Mouse (Mus musculus): ENCODE results near the gene Adgrf1. TPM values are rescaled to one million over a fixed set of nuclear protein-coding genes. Genes with fewer than 3 reads are reported as not detected.
A peak's percentile ranks its signal among the peaks of the same experiment; 100 is the strongest.

Gene Adgrf1
- not detected in 2 replicates for polyA plus RNA-seq (2012; ENCODE audit: insufficient read depth, insufficient read length, missing spikeins)

DNA sequence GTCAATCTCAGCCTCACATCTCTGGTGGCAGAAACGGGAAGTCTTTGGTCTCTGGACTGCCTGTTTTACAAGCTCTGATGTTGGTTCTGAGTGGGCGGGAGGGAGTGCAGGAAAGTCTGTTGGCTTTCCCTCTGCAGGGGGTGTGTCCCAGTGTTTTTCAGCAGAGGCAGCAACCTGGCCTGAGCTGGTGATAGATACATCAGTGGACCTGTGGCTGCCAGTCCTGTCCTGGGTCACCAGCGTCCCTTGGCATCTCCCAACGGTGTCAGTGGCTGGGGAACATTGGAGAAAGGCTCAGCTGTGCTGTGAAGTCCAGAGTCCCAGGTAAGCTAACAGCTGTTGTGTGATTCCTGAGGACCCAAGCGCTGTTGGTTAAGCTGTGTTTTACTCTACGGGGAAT is at the start of gene Adgrf1:
Gene Adgrf1, plus strand, starts transcription at position 169 of the 400 bp plus-strand sequence.
- no peak within 1 kb of the TSS for H3K4me3 ChIP-seq (ENCODE audit: insufficient read depth, low read depth, low read length)
- no peaks in the 10 kb centered on the region for H3K4me1 ChIP-seq (ENCODE audit: control insufficient read depth, insufficient read depth, insufficient read length, low read length)
- H3K27ac ChIP-seq (replicated peaks; ENCODE audit: low read depth, low read length) = no peak within 1 kb of the TSS

DNA sequence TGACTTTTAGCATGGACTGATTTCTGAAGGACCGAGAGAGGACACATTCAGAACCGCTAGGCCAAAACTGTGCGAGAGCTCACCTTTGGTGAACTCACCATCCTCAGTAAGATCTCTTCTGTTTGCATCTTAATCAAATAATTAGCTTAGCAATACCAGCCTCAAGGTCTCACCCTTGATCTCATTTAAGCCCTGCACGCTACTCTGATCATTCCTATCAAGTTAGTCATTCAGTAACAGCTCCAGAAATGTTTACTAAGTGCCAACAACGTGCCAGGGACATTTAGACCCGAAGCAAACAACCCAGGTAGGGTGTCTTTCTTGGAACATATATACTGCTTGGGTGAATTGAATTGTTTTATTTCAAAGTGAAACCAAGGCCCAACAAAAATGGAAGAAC is 44.0 kb upstream of the Adgrf1 start:
- Histone ChIP-seq H3K4me1 (ENCODE audit: control insufficient read depth, insufficient read depth, insufficient read length, low read length) (no peaks in the 10 kb centered on the region), H3K27ac (replicated peaks; ENCODE audit: low read depth, low read length) (no peak overlapping the region), H3K4me3 (ENCODE audit: insufficient read depth, low read depth, low read length) (no peak overlapping the region)

DNA sequence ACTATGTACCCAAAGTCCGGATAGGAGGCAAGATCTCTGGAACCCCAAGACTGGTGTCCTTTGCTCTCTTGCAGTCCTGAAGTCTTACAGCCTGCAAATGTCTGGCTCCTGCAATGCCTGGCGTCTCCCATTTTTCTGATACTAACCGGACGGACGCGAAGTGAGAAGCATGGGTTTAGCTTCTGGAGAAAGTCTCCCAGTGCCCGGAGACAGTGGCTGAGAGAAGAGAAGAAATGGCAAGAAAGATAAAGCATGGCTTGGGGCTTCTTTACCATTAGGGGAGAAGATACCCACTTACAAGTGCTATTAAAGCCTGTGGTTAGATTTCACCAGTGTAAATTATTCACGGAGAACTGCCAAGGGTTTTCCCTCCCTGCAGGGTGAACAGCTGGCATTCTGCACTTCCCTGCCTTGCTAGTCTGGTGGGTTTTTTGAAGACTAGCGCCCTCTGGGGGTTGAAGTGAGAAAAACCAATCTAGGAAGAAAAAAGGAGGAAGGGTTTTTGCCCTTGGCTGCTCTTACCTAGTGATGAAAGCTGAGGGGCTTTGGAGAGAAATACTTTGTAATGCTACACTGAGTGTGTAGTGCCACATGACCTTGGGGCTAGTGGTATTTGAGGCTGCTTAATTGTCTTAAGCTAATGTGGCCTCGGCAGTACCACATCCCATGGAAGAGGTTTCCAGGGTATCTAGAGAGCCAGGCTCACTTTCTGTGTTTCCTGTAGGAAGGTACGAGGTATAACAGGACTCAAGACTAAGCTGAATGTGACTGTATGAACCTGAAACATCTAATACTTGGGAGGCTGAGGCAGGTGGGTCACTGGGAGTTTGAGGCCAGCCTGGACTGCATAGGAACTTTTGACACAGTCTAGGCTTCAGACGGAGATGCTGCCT is 40.3 kb upstream of the Adgrf1 start:
- peak overlapping the region; percentile 23 for H3K4me3 ChIP-seq (ENCODE audit: insufficient read depth, low read depth, low read length)
- H3K27ac ChIP-seq (replicated peaks; ENCODE audit: low read depth, low read length) = no peak overlapping the region
- H3K4me1 ChIP-seq (ENCODE audit: control insufficient read depth, insufficient read depth, insufficient read length, low read length) = peaks cover 6% of the 10 kb centered on the region; the same call in 1 of the 2 replicates

DNA sequence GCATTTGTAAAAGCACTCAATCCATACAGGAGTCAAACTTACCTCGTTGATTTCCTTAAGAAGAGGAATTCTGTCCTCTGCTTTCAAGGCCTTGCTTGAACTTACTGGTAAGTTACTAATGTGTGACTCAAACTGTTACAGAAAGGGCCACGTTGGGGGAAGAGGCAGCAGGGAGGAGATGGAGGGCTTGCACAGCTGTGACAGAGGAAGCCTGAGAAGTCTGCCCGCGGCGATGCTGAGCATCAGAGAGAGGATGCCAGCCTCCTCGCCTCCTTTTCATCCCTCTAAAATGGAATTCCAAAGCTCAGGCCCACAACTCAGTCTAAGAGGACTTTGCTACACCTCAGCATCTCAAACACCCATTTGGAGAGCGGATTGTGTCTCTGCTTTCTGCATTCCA is 39.3 kb upstream of the Adgrf1 start:
- no peak overlapping the region for H3K4me3 ChIP-seq (ENCODE audit: insufficient read depth, low read depth, low read length)
- H3K27ac ChIP-seq (replicated peaks; ENCODE audit: low read depth, low read length) = no peak overlapping the region
- peaks cover 13% of the 10 kb centered on the region; the same call in 1 of the 2 replicates for H3K4me1 ChIP-seq (ENCODE audit: control insufficient read depth, insufficient read depth, insufficient read length, low read length)

DNA sequence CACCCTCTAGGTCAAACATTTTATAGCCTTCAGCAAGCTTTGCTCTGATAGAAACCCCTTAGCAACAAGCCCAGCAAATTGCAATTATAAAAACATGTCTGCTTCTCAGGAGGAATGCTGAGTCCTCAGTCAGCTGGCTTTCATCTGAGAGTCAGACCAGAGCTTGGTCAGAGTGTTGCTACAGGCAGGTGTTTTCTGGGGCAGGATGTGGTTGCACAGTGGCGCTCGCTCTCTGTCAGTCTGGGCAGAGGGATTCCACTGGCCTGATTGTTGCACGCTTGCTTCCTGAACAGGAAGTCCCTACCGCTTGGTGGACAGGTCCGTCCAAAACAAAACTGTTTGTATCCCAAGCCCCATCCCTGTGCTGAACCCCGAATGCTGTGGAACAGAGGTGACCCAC is 37.4 kb upstream of the Adgrf1 start:
- H3K27ac ChIP-seq (replicated peaks; ENCODE audit: low read depth, low read length) = no peak overlapping the region
- H3K4me1 ChIP-seq (ENCODE audit: control insufficient read depth, insufficient read depth, insufficient read length, low read length) = peaks cover 25% of the 10 kb centered on the region; the same call in 1 of the 2 replicates
- H3K4me3 ChIP-seq (ENCODE audit: insufficient read depth, low read depth, low read length) = no peak overlapping the region

DNA sequence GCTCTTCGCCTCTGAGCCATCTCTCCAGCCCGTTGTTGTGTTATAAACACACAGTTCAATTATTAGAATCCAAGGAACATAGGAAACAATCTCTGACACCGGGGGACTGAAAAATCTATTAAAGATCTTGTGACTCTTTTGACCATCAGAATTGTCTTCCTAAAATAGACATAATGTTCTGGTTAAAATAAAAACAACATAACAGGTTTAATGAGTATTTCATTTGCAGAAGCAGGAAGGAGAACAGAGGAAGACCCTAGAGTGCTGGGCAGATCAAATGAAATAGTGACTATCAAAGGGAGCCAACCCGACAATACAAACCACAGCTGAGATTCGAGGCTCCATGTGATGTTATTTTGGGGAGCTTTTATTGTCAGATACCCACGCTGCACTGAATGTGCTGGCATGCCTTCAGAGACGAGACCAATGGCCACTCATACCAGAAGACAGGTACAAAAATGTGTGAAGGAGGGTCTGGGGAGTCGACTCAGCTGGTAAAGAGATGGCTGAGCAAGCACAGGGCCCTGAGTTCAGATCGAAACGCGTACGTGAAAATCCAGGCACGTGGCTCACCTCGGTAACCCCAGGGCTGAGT is 33.4 kb upstream of the Adgrf1 start:
- H3K4me1 ChIP-seq (ENCODE audit: control insufficient read depth, insufficient read depth, insufficient read length, low read length) = peaks cover 43% of the 10 kb centered on the region
- H3K27ac ChIP-seq (replicated peaks; ENCODE audit: low read depth, low read length) = peak overlapping the region; percentile 85

DNA sequence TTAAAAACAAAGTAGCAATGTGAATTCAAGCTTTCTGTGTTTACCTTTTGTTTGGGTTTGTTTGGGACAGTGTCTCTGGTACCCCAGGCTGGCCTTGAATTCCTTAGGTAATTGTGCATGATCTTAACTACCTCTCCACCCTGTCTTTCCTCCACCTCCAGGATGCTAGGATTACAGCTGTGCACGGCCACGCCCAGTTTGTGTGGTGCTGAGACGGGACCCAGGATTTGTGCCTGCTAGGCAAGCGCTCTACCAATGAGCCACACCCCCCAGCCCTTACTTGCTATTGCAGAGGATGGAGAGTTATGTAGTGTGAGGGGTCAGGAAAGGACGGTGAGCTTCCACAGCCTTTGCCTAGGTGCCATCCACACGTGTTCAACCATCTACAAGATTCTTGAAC is 31.1 kb upstream of the Adgrf1 start:
- Histone ChIP-seq H3K27ac (replicated peaks; ENCODE audit: low read depth, low read length) (no peak overlapping the region), H3K4me3 (ENCODE audit: insufficient read depth, low read depth, low read length) (no peak overlapping the region), H3K4me1 (ENCODE audit: control insufficient read depth, insufficient read depth, insufficient read length, low read length) (peaks cover 43% of the 10 kb centered on the region)

More for the DNA sequence above, 33.4 kb upstream of the Adgrf1 start:
- H3K4me3 ChIP-seq (ENCODE audit: insufficient read depth, low read depth, low read length) = no peak overlapping the region

DNA sequence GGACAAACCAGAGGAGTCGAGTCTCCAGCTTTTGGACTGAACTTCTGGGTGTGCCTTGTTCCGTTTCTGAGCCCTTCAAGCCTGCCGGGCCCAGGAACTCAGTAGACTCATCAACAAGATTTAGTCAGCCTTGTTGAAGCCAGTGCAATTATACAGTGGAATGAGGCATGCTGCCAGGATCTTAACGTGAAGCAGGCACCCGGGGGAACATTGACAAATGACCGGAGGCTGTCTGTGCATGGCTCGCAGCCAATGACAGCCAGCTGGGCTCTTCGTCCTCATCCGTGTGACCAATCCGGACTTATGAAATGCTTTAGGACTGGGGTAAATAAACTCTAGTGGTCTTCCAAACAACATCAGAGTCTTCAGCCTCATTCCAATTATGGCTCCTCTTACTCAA is 29.0 kb upstream of the Adgrf1 start:
- peak overlapping the region; percentile 43; the same call in 1 of the 2 replicates for H3K27ac ChIP-seq (replicated peaks; ENCODE audit: low read depth, low read length)
- peaks cover 27% of the 10 kb centered on the region for H3K4me1 ChIP-seq (ENCODE audit: control insufficient read depth, insufficient read depth, insufficient read length, low read length)
- H3K4me3 ChIP-seq (ENCODE audit: insufficient read depth, low read depth, low read length) = no peak overlapping the region

DNA sequence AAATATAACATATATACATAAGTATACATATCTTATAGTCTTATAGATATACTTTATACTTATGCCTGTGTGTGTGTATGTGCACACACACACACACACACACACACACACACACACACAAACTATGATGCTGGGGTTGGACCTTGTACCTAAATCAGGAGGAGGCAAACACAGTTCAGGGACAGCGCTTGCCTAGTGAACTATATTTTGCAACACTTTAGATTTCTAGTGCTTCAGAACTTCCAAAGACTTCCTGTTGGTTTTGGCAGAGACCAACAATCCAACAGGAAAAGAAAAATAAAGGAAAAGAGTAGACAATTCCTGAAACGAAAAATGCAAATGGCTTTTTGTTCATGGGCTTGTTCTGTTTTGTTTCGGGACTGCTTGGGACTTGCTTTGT is 27.5 kb upstream of the Adgrf1 start:
- Histone ChIP-seq H3K4me3 (ENCODE audit: insufficient read depth, low read depth, low read length) (no peak overlapping the region), H3K4me1 (ENCODE audit: control insufficient read depth, insufficient read depth, insufficient read length, low read length) (peaks cover 18% of the 10 kb centered on the region), H3K27ac (replicated peaks; ENCODE audit: low read depth, low read length) (no peak overlapping the region)

DNA sequence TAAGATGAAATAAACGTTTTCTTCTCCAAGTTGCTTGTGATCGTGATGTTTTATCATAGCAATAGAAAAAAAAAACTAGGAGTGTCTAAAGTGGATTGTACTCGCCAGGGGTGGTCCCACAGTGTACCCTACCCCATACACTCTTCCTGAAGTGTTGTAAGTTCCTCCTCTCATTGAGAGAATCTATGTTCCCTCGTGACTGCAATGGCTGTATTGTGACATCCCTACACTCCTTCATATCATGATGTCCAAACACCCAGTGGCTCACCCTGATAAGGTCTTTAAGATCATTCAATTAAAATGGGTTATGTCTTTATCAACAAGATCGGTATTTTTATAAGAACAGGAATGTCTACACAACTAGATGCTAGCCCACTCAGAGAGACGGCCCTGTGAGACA is 24.8 kb upstream of the Adgrf1 start:
- no peak overlapping the region for H3K27ac ChIP-seq (replicated peaks; ENCODE audit: low read depth, low read length)
- peaks cover 11% of the 10 kb centered on the region; the same call in 1 of the 2 replicates for H3K4me1 ChIP-seq (ENCODE audit: control insufficient read depth, insufficient read depth, insufficient read length, low read length)

DNA sequence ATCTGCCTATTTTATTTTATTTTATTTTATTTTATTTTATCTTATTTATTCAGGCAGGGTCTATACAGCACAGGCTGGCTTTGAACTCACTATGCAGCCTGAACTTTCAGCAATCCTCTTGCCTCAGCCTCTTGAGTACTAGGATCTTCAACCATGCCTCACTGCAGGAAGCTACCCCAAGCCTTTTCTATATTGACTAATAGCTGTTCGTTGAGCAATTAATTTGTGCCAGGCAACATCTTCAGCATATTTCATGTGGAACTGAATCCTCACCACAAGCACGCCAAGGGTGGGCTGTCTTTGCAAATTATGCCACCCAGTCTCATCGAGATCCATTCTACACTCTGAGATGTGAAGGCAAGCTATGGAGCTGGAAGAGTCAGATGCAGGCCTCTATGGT is 22.9 kb upstream of the Adgrf1 start:
- Histone ChIP-seq H3K4me3 (ENCODE audit: insufficient read depth, low read depth, low read length) (no peak overlapping the region), H3K4me1 (ENCODE audit: control insufficient read depth, insufficient read depth, insufficient read length, low read length) (peaks cover 13% of the 10 kb centered on the region), H3K27ac (replicated peaks; ENCODE audit: low read depth, low read length) (no peak overlapping the region)

More for the DNA sequence above, 24.8 kb upstream of the Adgrf1 start:
- H3K4me3 ChIP-seq (ENCODE audit: insufficient read depth, low read depth, low read length) = no peak overlapping the region

DNA sequence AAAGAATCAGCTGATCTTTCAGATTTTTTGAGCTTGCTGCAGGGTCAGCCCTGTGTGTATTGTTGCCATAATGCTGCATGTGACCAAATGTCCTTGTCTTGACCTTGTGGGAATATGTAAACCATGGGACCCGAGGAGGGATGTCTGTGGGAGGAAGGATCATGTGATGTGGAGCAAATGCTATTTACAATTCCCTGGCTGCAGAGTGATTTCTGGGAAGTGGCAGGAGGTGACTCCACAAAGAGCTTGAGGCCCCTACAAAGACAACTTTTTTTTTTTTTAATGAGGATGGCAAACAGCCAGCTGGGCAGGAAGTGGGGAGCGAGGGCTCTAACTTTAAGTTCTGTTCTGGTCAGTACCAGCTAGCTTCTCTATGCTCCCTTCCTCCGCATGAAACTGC is 20.5 kb upstream of the Adgrf1 start:
- peaks cover 26% of the 10 kb centered on the region for H3K4me1 ChIP-seq (ENCODE audit: control insufficient read depth, insufficient read depth, insufficient read length, low read length)
- no peak overlapping the region for H3K27ac ChIP-seq (replicated peaks; ENCODE audit: low read depth, low read length)
- H3K4me3 ChIP-seq (ENCODE audit: insufficient read depth, low read depth, low read length) = no peak overlapping the region

DNA sequence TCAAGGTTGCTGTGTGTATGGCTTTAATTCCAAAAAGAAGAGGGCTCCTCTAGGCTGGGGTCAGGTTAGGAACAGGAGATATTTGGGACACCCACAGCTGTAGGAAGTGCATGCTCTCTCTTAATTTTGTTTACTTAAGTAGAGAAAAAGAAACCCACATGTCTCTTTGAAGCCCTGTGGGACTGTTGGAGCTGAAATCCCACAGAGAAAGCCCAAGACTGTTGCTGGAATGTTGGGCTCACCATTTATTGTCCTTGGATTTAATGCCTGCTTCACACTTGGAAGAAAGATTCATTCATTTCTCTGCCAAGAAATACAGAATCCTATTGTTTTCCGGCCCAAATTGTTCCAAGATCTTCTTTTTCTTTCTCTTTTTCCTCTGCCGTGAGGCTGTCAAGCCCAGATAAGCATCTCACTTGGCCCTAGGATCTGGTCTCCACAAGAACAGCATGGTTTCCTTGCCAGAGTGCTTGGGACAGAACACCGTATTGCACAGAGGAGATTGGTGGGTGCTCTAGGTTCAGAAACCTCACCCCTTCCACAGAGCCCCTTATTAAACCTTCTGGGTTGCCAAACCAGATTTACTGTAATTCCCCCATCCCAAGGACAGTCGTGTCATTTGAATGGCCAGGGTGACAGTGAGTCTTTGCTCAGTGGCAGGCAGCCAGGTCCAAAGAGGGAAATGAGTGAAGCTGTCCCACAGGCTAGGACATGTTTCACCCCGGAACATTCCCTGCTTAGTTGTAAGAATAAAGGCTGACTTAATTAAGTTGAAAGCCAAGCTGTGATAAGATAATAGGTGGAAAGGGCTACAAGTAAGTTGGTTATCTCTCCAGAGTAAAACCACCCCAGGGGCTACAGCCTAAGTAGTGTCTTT is 18.6 kb upstream of the Adgrf1 start:
- H3K27ac ChIP-seq (replicated peaks; ENCODE audit: low read depth, low read length) = peak overlapping the region; percentile 55
- H3K4me1 ChIP-seq (ENCODE audit: control insufficient read depth, insufficient read depth, insufficient read length, low read length) = peaks cover 26% of the 10 kb centered on the region
- H3K4me3 ChIP-seq (ENCODE audit: insufficient read depth, low read depth, low read length) = no peak overlapping the region

DNA sequence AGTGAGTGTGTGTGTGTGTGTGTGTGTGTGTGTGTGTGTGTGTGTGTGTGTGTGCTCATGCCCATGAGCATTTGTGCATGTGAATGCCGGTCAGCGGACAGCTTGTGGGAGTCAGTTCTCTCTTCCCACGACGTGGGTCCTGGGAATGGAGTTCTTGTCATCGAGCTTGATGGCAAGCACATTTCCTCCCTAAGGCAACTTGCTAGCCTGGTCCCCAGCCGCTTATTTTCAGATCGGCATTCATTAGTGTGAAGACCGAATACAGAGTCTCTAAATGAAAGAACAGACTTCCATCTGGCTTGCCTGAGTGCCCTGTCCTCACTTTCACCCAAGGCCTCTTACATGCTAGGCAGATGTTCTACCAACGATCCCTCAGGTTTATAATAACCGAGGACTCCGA is 17.3 kb upstream of the Adgrf1 start:
- 0 out of 2 replicates have a peak overlapping the region, but pooled peaks have one; percentile 37 for H3K27ac ChIP-seq (replicated peaks; ENCODE audit: low read depth, low read length)
- no peak overlapping the region for H3K4me3 ChIP-seq (ENCODE audit: insufficient read depth, low read depth, low read length)

DNA sequence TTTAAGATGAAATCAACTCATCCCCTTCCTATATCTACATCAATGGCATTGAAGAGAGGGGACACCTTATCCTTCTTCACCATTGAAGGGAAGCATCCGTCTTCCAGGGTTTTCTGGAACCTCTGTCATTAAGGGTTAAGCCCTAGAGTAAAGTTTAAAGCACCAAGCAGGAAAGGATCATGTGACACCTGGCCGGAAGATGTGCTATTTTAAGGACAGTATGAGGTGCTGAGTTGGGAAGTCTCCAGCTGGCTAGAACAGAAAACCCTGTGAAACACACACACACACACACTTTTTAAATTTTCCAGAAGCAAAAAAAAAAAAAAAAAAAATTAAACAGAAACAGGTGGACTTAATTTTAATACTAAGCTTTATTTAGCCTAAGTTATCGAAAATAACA is 15.9 kb upstream of the Adgrf1 start:
- Histone ChIP-seq H3K4me1 (ENCODE audit: control insufficient read depth, insufficient read depth, insufficient read length, low read length) (peaks cover 36% of the 10 kb centered on the region), H3K4me3 (ENCODE audit: insufficient read depth, low read depth, low read length) (no peak overlapping the region), H3K27ac (replicated peaks; ENCODE audit: low read depth, low read length) (peak overlapping the region; percentile 6)

More for the DNA sequence above, 17.3 kb upstream of the Adgrf1 start:
- peaks cover 36% of the 10 kb centered on the region for H3K4me1 ChIP-seq (ENCODE audit: control insufficient read depth, insufficient read depth, insufficient read length, low read length)
